ENCODE assay signal across 13 mouse cellular contexts in the genomic region with DNA sequence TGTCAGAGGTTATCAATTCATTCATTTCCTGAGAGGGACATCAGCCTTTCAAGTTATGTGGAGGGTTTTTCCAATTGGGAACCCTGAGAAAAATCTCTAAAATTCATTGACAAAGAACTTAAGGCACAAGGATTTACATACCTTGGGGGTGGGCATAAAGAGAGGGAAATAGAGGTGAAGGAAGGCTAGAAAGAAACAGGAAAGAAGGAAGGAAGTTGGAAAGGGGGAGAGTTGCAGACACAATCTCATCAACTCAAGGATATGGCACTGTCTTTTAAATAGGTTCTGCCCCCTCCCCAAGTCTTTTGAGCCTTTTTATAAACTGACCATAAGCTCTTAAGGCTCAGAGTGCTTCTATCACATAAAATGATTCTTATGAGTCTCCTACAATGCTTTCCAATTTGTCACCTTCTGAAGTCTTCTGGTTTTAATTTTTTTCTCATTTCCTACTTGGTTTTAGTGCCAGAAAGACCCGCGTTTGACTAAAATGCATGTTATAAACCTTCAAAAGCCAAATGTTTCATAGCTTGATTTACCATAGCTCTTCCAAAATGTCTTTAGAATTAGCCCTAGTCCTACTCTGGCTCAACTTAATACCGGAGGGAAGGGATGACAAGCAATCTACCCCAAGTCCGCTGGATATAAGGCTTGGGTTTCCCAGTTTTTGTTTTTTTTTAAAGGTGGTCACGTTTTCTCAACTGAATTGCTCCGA. TPM values are rescaled to one million over a fixed set of nuclear protein-coding genes. Genes with fewer than 3 reads are reported as not detected.
DNase-seq lines count a peak whose midpoint lies in the region; ATAC-seq and TF ChIP-seq lines count a peak whose summit lies in the region.
"Had no signal": no experiment of that assay in that cellular context is flagged by ENCODE, and none has a peak within 500 bp of the region (broad histone marks: within the 10 kb centered on the region; RNA-seq: fewer than 3 reads in every experiment).

No protein-coding gene starts in this region.

- ATAC-seq in lung, embryonic 14.5 days (ENCODE audit: insufficient read depth), result no peak
- ATAC-seq in embryonic facial prominence, embryonic 12.5 days (ENCODE audit: insufficient number of reproducible peaks, insufficient read depth, low FRiP score, low TSS enrichment), result no peak
- ATAC-seq in liver, postnatal 0 days, result no peak

- peak overlapping the region; percentile 90 for H3K27ac ChIP-seq in heart, embryonic 10.5 days
- H3K27ac ChIP-seq in heart, adult 2 months, result no peak overlapping the region
- no peak overlapping the region for H3K27ac ChIP-seq in lung, embryonic 14.5 days (ENCODE audit: low read depth)
- H3K27ac ChIP-seq in embryonic facial prominence, embryonic 12.5 days, result no peak overlapping the region
- no peak overlapping the region for H3K27ac ChIP-seq in liver, postnatal 0 days (ENCODE audit: low read depth)
- H3K27ac ChIP-seq: lung, embryonic 15.5 days had no signal

- TF ChIP-seq EP300 in heart, adult 2 months (IDR thresholded peaks at IDR 0.05; ENCODE audit: insufficient read depth, low read depth, low read length), result no peak
- TF ChIP-seq EP300 in liver, postnatal 0 days (IDR thresholded peaks at IDR 0.05; ENCODE audit: low read depth), result no peak

- peaks cover 15% of the 10 kb centered on the region for H3K4me1 ChIP-seq in heart, embryonic 10.5 days
- no peaks in the 10 kb centered on the region for H3K4me1 ChIP-seq in heart, adult 2 months (ENCODE audit: control insufficient read depth, insufficient read depth, low read length)
- no peaks in the 10 kb centered on the region for H3K4me1 ChIP-seq in lung, embryonic 14.5 days (ENCODE audit: insufficient read depth)
- H3K4me1 ChIP-seq in embryonic facial prominence, embryonic 12.5 days, result peaks cover 7% of the 10 kb centered on the region; the same call in 1 of the 2 replicates
- H3K4me1 ChIP-seq in liver, postnatal 0 days (ENCODE audit: insufficient read depth), result peaks cover 10% of the 10 kb centered on the region; the same call in 1 of the 2 replicates

- no peak overlapping the region for H3K9ac ChIP-seq in heart, adult 2 months (ENCODE audit: low read depth, low read length)
- no peak overlapping the region for H3K9ac ChIP-seq in lung, embryonic 14.5 days
- no peak overlapping the region for H3K9ac ChIP-seq in embryonic facial prominence, embryonic 12.5 days
- peak overlapping the region; percentile 4; the same call in 1 of the 2 replicates for H3K9ac ChIP-seq in liver, postnatal 0 days (replicated peaks)
- H3K9ac ChIP-seq: lung, embryonic 15.5 days had no signal

- 6% methylated on average over 6 of the region's 6 CpGs for WGBS in heart, embryonic 10.5 days
- WGBS in heart, adult 2 months, result 26% methylated on average over 6 of the region's 6 CpGs
- WGBS in lung, embryonic 14.5 days, result 9% methylated on average over 6 of the region's 6 CpGs
- WGBS in embryonic facial prominence, embryonic 12.5 days, result 5% methylated on average over 6 of the region's 6 CpGs
- 14% methylated on average over 6 of the region's 6 CpGs for WGBS in liver, postnatal 0 days (ENCODE audit: insufficient replicate concordance)

- no peaks in the 10 kb centered on the region for H3K27me3 ChIP-seq in heart, embryonic 10.5 days (ENCODE audit: insufficient read depth, poor library complexity, severe bottlenecking)
- peaks cover 6% of the 10 kb centered on the region for H3K27me3 ChIP-seq in heart, adult 2 months (ENCODE audit: control insufficient read depth, insufficient read depth, low read length)
- H3K27me3 ChIP-seq in lung, embryonic 14.5 days (ENCODE audit: insufficient read depth, low read length), result peaks cover 27% of the 10 kb centered on the region
- H3K27me3 ChIP-seq in embryonic facial prominence, embryonic 12.5 days, result no peaks in the 10 kb centered on the region
- H3K27me3 ChIP-seq in liver, postnatal 0 days (ENCODE audit: insufficient read depth, low read length), result peaks cover 8% of the 10 kb centered on the region; the same call in 1 of the 2 replicates

- no peaks in the 10 kb centered on the region for H3K79me2 ChIP-seq in heart, adult 2 months (replicated peaks; ENCODE audit: control insufficient read depth, insufficient read depth, low read length)

- no peak for TF ChIP-seq CTCF in heart, adult 2 months (IDR thresholded peaks at IDR 0.05)
- TF ChIP-seq CTCF in lung, embryonic 14.5 days (IDR thresholded peaks at IDR 0.05; ENCODE audit: low read depth), result no peak
- TF ChIP-seq CTCF in liver, postnatal 0 days (IDR thresholded peaks at IDR 0.05; ENCODE audit: low read depth), result no peak

- H3K36me3 ChIP-seq in heart, embryonic 10.5 days, result no peaks in the 10 kb centered on the region
- H3K36me3 ChIP-seq in heart, adult 2 months (ENCODE audit: control insufficient read depth, insufficient read depth, low read length), result no peaks in the 10 kb centered on the region
- no peaks in the 10 kb centered on the region for H3K36me3 ChIP-seq in lung, embryonic 14.5 days (ENCODE audit: insufficient read depth)
- H3K36me3 ChIP-seq in embryonic facial prominence, embryonic 12.5 days, result no peaks in the 10 kb centered on the region
- no peaks in the 10 kb centered on the region for H3K36me3 ChIP-seq in liver, postnatal 0 days (replicated peaks; ENCODE audit: insufficient read depth, low read length)
- H3K36me3 ChIP-seq: lung, embryonic 15.5 days had no signal

- no peaks in the 10 kb centered on the region for H3K9me3 ChIP-seq in heart, embryonic 10.5 days
- H3K9me3 ChIP-seq in lung, embryonic 14.5 days (ENCODE audit: low read depth, low read length), result no peaks in the 10 kb centered on the region
- H3K9me3 ChIP-seq in embryonic facial prominence, embryonic 12.5 days, result no peaks in the 10 kb centered on the region
- H3K9me3 ChIP-seq in liver, postnatal 0 days (ENCODE audit: low read length), result no peaks in the 10 kb centered on the region
- H3K9me3 ChIP-seq: lung, embryonic 15.5 days had no signal

- peak overlapping the region; percentile 65 for H3K4me3 ChIP-seq in heart, embryonic 10.5 days
- H3K4me3 ChIP-seq in heart, adult 2 months, result no peak overlapping the region
- no peak overlapping the region for H3K4me3 ChIP-seq in lung, embryonic 14.5 days (ENCODE audit: low read depth, low read length)
- no peak overlapping the region for H3K4me3 ChIP-seq in embryonic facial prominence, embryonic 12.5 days
- no peak overlapping the region for H3K4me3 ChIP-seq in liver, postnatal 0 days (ENCODE audit: low read depth, low read length)
- H3K4me3 ChIP-seq: lung, embryonic 15.5 days had no signal

- H3K4me2 ChIP-seq in lung, embryonic 14.5 days, result peak overlapping the region; percentile 58; the same call in 1 of the 2 replicates
- H3K4me2 ChIP-seq in embryonic facial prominence, embryonic 12.5 days (replicated peaks), result peak overlapping the region; percentile 61
- peak overlapping the region; percentile 72 for H3K4me2 ChIP-seq in liver, postnatal 0 days (ENCODE audit: low read depth, low read length)

- no peak for TF ChIP-seq POLR2A in heart, adult 2 months (IDR thresholded peaks at IDR 0.05; ENCODE audit: insufficient read depth, low read depth, low read length)

- no peak for DNase-seq in heart, embryonic 10.5 days (ENCODE audit: low spot score)
- DNase-seq in heart, adult 2 months, result no peak
- DNase-seq in lung, embryonic 14.5 days, result no peak
- no peak for DNase-seq in lung, postnatal 10 days
- DNase-seq in liver, postnatal 0 days, result no peak
- no peak for DNase-seq in layer of hippocampus, adult 9-11 months
- DNase-seq in frontal cortex, postnatal 10 days (ENCODE audit: low spot score in 2 of 2), result no peak
- DNase-seq: adrenal gland, postnatal 36 days; cerebellum, adult 11 months; kidney, postnatal 10 days had no signal

- intact Hi-C loops in heart, adult 2 months (cut with DNase I), result no loop called here

RNA-seq across cellular contexts. Expression of gene Lin28b, which starts 13.6 kb away (rescaled TPM):
- polyA plus RNA-seq in heart, embryonic 10.5 days (2016; fragmentation: Nextera tagmentation; extraction: Ambion mirVana), result 13.2 and 17.6 TPM in 2 replicates
- total RNA-seq in heart, adult 2 months (2021), result under 1 TPM in 1 of 2 experiments, not detected in 1; 0.16 TPM
- polyA plus RNA-seq in heart, adult 2 months (2012; rRNA removed), result 0.06 and 0.09 TPM in 2 replicates
- 0.99 and 1.6 TPM in 2 replicates for polyA plus RNA-seq in lung, embryonic 14.5 days (2014; fragmentation: Nextera tagmentation; extraction: Ambion mirVana)
- polyA plus RNA-seq in embryonic facial prominence, embryonic 12.5 days (2016; fragmentation: Nextera tagmentation; extraction: Ambion mirVana), result 6.3 and 7.2 TPM in 2 replicates
- 1.2 TPM in 2 replicates for polyA plus RNA-seq in liver, postnatal 0 days (2015; fragmentation: Nextera tagmentation; extraction: Ambion mirVana)
- polyA plus RNA-seq: spleen, adult 2 months had no signal
